Mouse (Mus musculus): ENCODE data around the gene OR5BS1P. TPM values are rescaled to one million over a fixed set of nuclear protein-coding genes. Genes with fewer than 3 reads are reported as not detected.

Gene OR5BS1P
- polyA plus RNA-seq, 1 experiment from 2014 or later = not detected

DNA sequence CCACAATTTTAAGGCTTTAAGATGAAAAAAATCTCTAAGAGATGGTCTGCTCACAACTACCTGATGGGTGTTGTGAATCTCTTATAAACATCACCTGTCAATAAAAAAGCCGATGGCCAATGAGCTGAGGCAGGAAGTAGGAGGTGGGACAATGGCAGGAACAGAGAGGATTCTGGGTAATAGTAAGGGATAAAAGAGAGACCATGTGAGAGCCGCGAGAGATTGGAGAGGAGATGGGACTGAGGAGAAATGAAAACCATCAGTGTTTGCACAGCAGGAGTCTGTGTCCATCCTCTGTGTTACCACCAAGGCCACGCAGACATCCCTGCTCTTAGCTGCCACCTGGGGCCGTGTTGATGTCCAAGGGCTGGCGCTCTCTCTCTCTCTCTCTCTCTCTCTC, 37.6 kb downstream of the OR5BS1P start:
- Histone ChIP-seq H3K27me3 (ENCODE audit: control insufficient read depth, insufficient read depth, low read length) (no peaks in the 10 kb centered on the region), H3K9ac (ENCODE audit: low read length) (no peak overlapping the region), H3K4me2 (replicated peaks; ENCODE audit: low read depth) (no peak overlapping the region), H3K9me3 (ENCODE audit: control insufficient read depth, low read length) (no peaks in the 10 kb centered on the region), H3K36me3 (ENCODE audit: control insufficient read depth, insufficient read depth, low read length) (no peaks in the 10 kb centered on the region), H3K27ac (replicated peaks) (no peak overlapping the region), H3K4me1 (replicated peaks; ENCODE audit: control insufficient read depth, insufficient read depth) (no peaks in the 10 kb centered on the region), H3K4me3 (ENCODE audit: low read depth, low read length) (no peak overlapping the region)
- no peak for ATAC-seq (ENCODE audit: low FRiP score, low TSS enrichment)
- WGBS = 84% methylated on average over 6 of the region's 6 CpGs
- no peak for DNase-seq (ENCODE audit: low spot score)
- TF ChIP-seq EP300 (optimal IDR thresholded peaks at IDR 0.05) (no peak), CTCF (IDR thresholded peaks at IDR 0.05; ENCODE audit: low read depth) (no peak)

DNA sequence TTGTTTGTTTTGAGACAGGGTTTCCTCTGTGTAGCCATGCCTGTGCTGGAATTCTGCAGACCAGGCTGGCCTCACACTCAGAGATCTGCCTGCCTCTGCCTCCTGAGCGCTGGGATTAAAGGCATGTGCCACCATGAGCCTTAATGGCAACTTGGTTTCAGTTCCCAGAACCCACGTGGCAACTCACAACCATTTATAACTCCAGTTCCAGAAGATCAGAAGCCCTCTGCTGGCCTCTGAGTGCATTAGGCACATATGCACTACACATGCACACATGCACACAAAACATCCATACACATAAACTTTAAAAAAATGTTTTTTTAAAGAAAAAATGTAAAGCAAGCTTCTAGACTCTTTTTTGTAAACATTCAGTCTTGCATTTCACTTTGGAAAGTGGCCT, 39.7 kb downstream of the OR5BS1P start:
- H3K36me3 ChIP-seq (ENCODE audit: control insufficient read depth, insufficient read depth, low read length) = no peaks in the 10 kb centered on the region
- no peak for ATAC-seq (ENCODE audit: low FRiP score, low TSS enrichment)
- no peak overlapping the region for H3K4me2 ChIP-seq (replicated peaks; ENCODE audit: low read depth)
- no peak overlapping the region for H3K4me3 ChIP-seq (ENCODE audit: low read depth, low read length)
- H3K9me3 ChIP-seq (ENCODE audit: control insufficient read depth, low read length) = no peaks in the 10 kb centered on the region
- no peak for TF ChIP-seq EP300 (optimal IDR thresholded peaks at IDR 0.05)
- TF ChIP-seq CTCF (IDR thresholded peaks at IDR 0.05; ENCODE audit: low read depth) = no peak; the same call in 1 of the 2 replicates
- H3K4me1 ChIP-seq (replicated peaks; ENCODE audit: control insufficient read depth, insufficient read depth) = no peaks in the 10 kb centered on the region
- H3K27me3 ChIP-seq (ENCODE audit: control insufficient read depth, insufficient read depth, low read length) = no peaks in the 10 kb centered on the region
- no peak overlapping the region for H3K9ac ChIP-seq (ENCODE audit: low read length)
- no peak for DNase-seq (ENCODE audit: low spot score)
- no peak overlapping the region for H3K27ac ChIP-seq (replicated peaks)
- 57% methylated on average over 2 of the region's 2 CpGs for WGBS

- H3K27me3 ChIP-seq (ENCODE audit: control insufficient read depth, insufficient read depth, low read length) = no peaks in the 10 kb centered on the region
- peak overlapping the region; percentile 30; the same call in 1 of the 2 replicates for H3K27ac ChIP-seq (replicated peaks)
- DNase-seq (ENCODE audit: low spot score) (peak; percentile 79), ATAC-seq (ENCODE audit: low FRiP score, low TSS enrichment) (0 out of 2 replicates have a peak, but pooled peaks have one; percentile 33)
- H3K4me2 ChIP-seq (replicated peaks; ENCODE audit: low read depth) = peak overlapping the region; percentile 54
- 29% methylated on average over 25 of the region's 25 CpGs for WGBS
- no peak overlapping the region for H3K9ac ChIP-seq (ENCODE audit: low read length)
- peak overlapping the region; percentile 17; the same call in 1 of the 2 replicates for H3K4me3 ChIP-seq (ENCODE audit: low read depth, low read length)
- no peaks in the 10 kb centered on the region for H3K36me3 ChIP-seq (ENCODE audit: control insufficient read depth, insufficient read depth, low read length)
- TF ChIP-seq CTCF (IDR thresholded peaks at IDR 0.05; ENCODE audit: low read depth) (peak; percentile 88), EP300 (optimal IDR thresholded peaks at IDR 0.05) (no peak)
- no peaks in the 10 kb centered on the region for H3K9me3 ChIP-seq (ENCODE audit: control insufficient read depth, low read length)
- H3K4me1 ChIP-seq (replicated peaks; ENCODE audit: control insufficient read depth, insufficient read depth) = no peaks in the 10 kb centered on the region
Observed at GRCm38 (mm10) chr15:98510438-98511385, 41.0 kb downstream of the OR5BS1P start.

- Histone ChIP-seq H3K9ac (ENCODE audit: low read length) (no peak overlapping the region), H3K4me3 (ENCODE audit: low read depth, low read length) (no peak overlapping the region), H3K27ac (replicated peaks) (peak overlapping the region; percentile 30; the same call in 1 of the 2 replicates), H3K36me3 (ENCODE audit: control insufficient read depth, insufficient read depth, low read length) (no peaks in the 10 kb centered on the region), H3K4me2 (replicated peaks; ENCODE audit: low read depth) (0 out of 2 replicates have a peak overlapping the region, but pooled peaks have one; percentile 8), H3K9me3 (ENCODE audit: control insufficient read depth, low read length) (no peaks in the 10 kb centered on the region), H3K27me3 (ENCODE audit: control insufficient read depth, insufficient read depth, low read length) (no peaks in the 10 kb centered on the region), H3K4me1 (replicated peaks; ENCODE audit: control insufficient read depth, insufficient read depth) (no peaks in the 10 kb centered on the region)
- 58% methylated on average over 13 of the region's 13 CpGs for WGBS
- TF ChIP-seq CTCF (IDR thresholded peaks at IDR 0.05; ENCODE audit: low read depth) (no peak), EP300 (optimal IDR thresholded peaks at IDR 0.05) (no peak)
- no peak for DNase-seq (ENCODE audit: low spot score)
- no peak for ATAC-seq (ENCODE audit: low FRiP score, low TSS enrichment)
Observed at GRCm38 (mm10) chr15:98511386-98511928, 41.8 kb downstream of the OR5BS1P start.

- no peaks in the 10 kb centered on the region for H3K4me1 ChIP-seq (replicated peaks; ENCODE audit: control insufficient read depth, insufficient read depth)
- no peak overlapping the region for H3K4me2 ChIP-seq (replicated peaks; ENCODE audit: low read depth)
- H3K9me3 ChIP-seq (ENCODE audit: control insufficient read depth, low read length) = no peaks in the 10 kb centered on the region
- no peak overlapping the region for H3K9ac ChIP-seq (ENCODE audit: low read length)
- H3K4me3 ChIP-seq (ENCODE audit: low read depth, low read length) = no peak overlapping the region
- DNase-seq (ENCODE audit: low spot score) = no peak
- TF ChIP-seq EP300 (optimal IDR thresholded peaks at IDR 0.05) (no peak), CTCF (IDR thresholded peaks at IDR 0.05; ENCODE audit: low read depth) (no peak)
- H3K27ac ChIP-seq (replicated peaks) = no peak overlapping the region
- H3K36me3 ChIP-seq (ENCODE audit: control insufficient read depth, insufficient read depth, low read length) = no peaks in the 10 kb centered on the region
- no peaks in the 10 kb centered on the region for H3K27me3 ChIP-seq (ENCODE audit: control insufficient read depth, insufficient read depth, low read length)
- 64% methylated on average over 8 of the region's 8 CpGs for WGBS
- no peak for ATAC-seq (ENCODE audit: low FRiP score, low TSS enrichment)
Observed at GRCm38 (mm10) chr15:98512232-98512631, 42.5 kb downstream of the OR5BS1P start.

Measured in stomach, postnatal 0 days (tissue).